Mouse (Mus musculus) kidney, adult 2 months (tissue): Measurements from ENCODE around the gene Crybg1. TPM values are rescaled to one million over a fixed set of nuclear protein-coding genes. Genes with fewer than 3 reads are reported as not detected.

Experiments
- DNase-seq: peaks from one replicate; pipeline ENCODE4 v3.0.0; 2021
- H3K27ac ChIP-seq: fragments of 200-500 bp; 2 replicates; pipeline ENCODE4 v1.5.1; 2012; ENCODE audit warnings: low read depth, low read length, control low read depth, inconsistent platforms; ENCODE audit not compliant: insufficient read depth
- H3K27me3 ChIP-seq: fragments of 200-500 bp; replicated peaks from 2 replicates; pipeline ENCODE4 v1.6.1; 2012; ENCODE audit warnings: mild to moderate bottlenecking, moderate library complexity, low read length, inconsistent platforms; ENCODE audit not compliant: control insufficient read depth, insufficient read depth
- H3K36me3 ChIP-seq: fragments of 200-500 bp; 2 replicates; pipeline ENCODE4 v1.6.1; 2012; ENCODE audit warnings: mild to moderate bottlenecking, moderate library complexity, low read length, inconsistent platforms; ENCODE audit not compliant: control insufficient read depth, insufficient read depth
- H3K4me1 ChIP-seq: fragments of 200-500 bp; 2 replicates; pipeline ENCODE4 v1.6.1; 2011; ENCODE audit warnings: low read length; ENCODE audit not compliant: control insufficient read depth, insufficient read depth
- H3K4me3 ChIP-seq: fragments of 200-500 bp; 2 replicates; pipeline ENCODE4 v1.5.1; 2011; ENCODE audit warnings: mild to moderate bottlenecking, low read depth, low read length, control low read depth; ENCODE audit not compliant: insufficient read depth
- CTCF ChIP-seq: fragments of 200-500 bp; conservative IDR thresholded peaks from 2 replicates; pipeline ENCODE4 v1.5.1; 2011; ENCODE audit warnings: low read depth, mild to moderate bottlenecking, control low read depth, low read length, moderate library complexity, mixed read lengths; ENCODE audit not compliant: insufficient read depth, insufficient read length
- POLR2A ChIP-seq: fragments of 200-500 bp; IDR thresholded peaks from one replicate; pipeline ENCODE4 v1.6.1; 2011; ENCODE audit warnings: low read depth, low read length, control low read depth
- WGBS: fragments of 180-500 bp; shearing (Covaris S2); methylation state at CpG from one replicate; pipeline ENCODE4 v1.1.7; 2018; 5-methylcytosine and 5-hydroxymethylcytosine counted together
- polyA plus RNA-seq: library from polyadenylated mRNA; depleted of rRNA; stranded (reverse); fragments of >200 nt; gene quantifications from 2 replicates; pipeline ENCODE4 v1.2.3, GENCODE M21; 2012

The Crybg1 gene
- polyA plus RNA-seq, 1 experiment = 4.5 TPM

GRCm38 (mm10) chr10:44094794-44095193 lies 53.9 kb downstream of the Crybg1 start:
- TF ChIP-seq POLR2A (no peak), CTCF (no peak)
- 71% methylated on average over 2 of the region's 2 CpGs for WGBS
- no peaks in the 10 kb centered on the region for H3K36me3 ChIP-seq
- no peaks in the 10 kb centered on the region for H3K4me1 ChIP-seq
- H3K4me3 ChIP-seq = no peak overlapping the region
- no peaks in the 10 kb centered on the region for H3K27me3 ChIP-seq
- no peak overlapping the region for H3K27ac ChIP-seq
- no peak for DNase-seq

GRCm38 (mm10) chr10:44091757-44092156 lies 56.9 kb downstream of the Crybg1 start:
- WGBS = 87% methylated on average over 2 of the region's 2 CpGs

GRCm38 (mm10) chr10:44080351-44080750 lies 68.3 kb downstream of the Crybg1 start:
- 75% methylated on average over 6 of the region's 6 CpGs for WGBS
- Histone ChIP-seq H3K27me3 (no peaks in the 10 kb centered on the region), H3K27ac (no peak overlapping the region), H3K4me1 (no peaks in the 10 kb centered on the region), H3K4me3 (no peak overlapping the region), H3K36me3 (no peaks in the 10 kb centered on the region)
- TF ChIP-seq POLR2A (no peak), CTCF (no peak)
- no peak for DNase-seq

More at GRCm38 (mm10) chr10:44091757-44092156, 56.9 kb downstream of the Crybg1 start:
- TF ChIP-seq CTCF (no peak), POLR2A (no peak)
- no peak for DNase-seq
- H3K4me3 ChIP-seq = no peak overlapping the region
- no peaks in the 10 kb centered on the region for H3K36me3 ChIP-seq
- H3K4me1 ChIP-seq = no peaks in the 10 kb centered on the region
- no peaks in the 10 kb centered on the region for H3K27me3 ChIP-seq
- no peak overlapping the region for H3K27ac ChIP-seq

DNA sequence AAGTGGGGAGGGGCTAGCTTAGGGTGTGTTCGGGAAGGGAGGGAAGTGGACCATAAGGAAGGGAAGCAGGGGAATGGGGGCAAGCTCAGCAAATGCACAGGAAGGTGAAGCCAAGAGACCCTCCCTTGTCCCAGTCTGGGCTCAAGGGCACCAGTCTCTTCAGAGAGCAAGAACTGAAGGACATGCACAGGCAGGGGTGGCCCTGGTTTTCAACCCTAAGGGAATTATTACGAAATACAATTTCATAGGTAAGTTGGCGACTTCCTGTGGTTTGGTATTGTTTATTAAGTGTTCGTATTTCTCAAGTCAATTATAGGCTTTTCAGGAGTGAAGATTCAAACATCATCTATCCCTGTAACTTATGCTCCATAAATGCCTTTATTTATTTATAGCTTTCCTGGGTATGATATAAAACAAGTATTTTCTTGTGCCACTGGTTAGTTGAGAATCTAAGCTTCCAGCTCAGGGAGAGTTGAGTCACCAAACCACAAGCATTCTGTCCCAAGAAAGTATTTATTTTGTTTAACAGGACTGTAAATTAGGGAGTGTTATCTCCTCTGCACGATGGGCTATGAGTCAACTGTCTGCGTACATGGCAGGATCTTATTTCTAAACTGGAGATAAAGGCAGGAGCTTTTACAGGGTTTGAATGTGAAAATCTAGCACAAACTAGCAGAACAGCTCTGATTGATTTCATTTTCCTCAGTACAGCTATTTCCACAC lies 69.7 kb downstream of the Crybg1 start:
- Histone ChIP-seq H3K27ac (no peak overlapping the region), H3K4me3 (no peak overlapping the region), H3K36me3 (no peaks in the 10 kb centered on the region), H3K4me1 (no peaks in the 10 kb centered on the region), H3K27me3 (no peaks in the 10 kb centered on the region)
- 60% methylated on average over 6 of the region's 6 CpGs for WGBS
- no peak for DNase-seq
- no peak for TF ChIP-seq POLR2A

- peak; percentile 81 for DNase-seq
- peak; percentile 82 for TF ChIP-seq CTCF
- TF ChIP-seq POLR2A = no peak
- 4% methylated on average over 4 of the region's 4 CpGs for WGBS
- no peak overlapping the region for H3K27ac ChIP-seq
- H3K4me1 ChIP-seq = no peaks in the 10 kb centered on the region
- no peaks in the 10 kb centered on the region for H3K27me3 ChIP-seq
- no peak overlapping the region for H3K4me3 ChIP-seq
- H3K36me3 ChIP-seq = no peaks in the 10 kb centered on the region
Observed at GRCm38 (mm10) chr10:44071095-44071494, 77.6 kb downstream of the Crybg1 start.

- Histone ChIP-seq H3K4me3 (no peak overlapping the region), H3K4me1 (no peaks in the 10 kb centered on the region), H3K36me3 (no peaks in the 10 kb centered on the region), H3K27me3 (no peaks in the 10 kb centered on the region), H3K27ac (no peak overlapping the region)
- no peak for TF ChIP-seq POLR2A
- DNase-seq = no peak
- 74% methylated on average over 7 of the region's 7 CpGs for WGBS
Observed at GRCm38 (mm10) chr10:44069131-44069530, 79.5 kb downstream of the Crybg1 start.

DNA sequence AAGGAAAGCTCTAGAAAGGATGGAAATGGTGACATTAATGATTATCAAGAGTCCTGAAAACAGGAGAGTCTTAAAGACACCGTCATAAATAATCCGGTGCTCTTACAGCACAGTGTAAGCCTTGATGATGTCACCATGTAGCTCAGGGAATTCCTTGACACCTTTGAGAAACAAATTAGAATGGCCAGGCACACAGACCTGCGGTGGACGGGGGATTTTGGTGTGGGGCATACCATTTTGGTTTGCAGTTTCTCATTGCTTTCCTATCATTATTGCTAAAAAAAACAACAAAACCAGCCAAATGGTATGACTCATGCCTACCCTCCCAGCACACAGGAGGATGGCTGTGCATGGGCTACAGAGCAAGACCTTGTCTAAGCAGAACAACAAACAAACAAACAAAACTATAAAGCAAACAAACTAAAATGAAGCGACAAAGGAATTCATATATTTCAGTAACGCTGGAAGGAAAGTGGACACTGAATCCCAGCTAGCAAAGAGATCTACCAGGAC lies 82.7 kb downstream of the Crybg1 start:
- Histone ChIP-seq H3K36me3 (no peaks in the 10 kb centered on the region), H3K4me3 (no peak overlapping the region), H3K27me3 (no peaks in the 10 kb centered on the region), H3K4me1 (no peaks in the 10 kb centered on the region), H3K27ac (no peak overlapping the region)
- no peak for TF ChIP-seq CTCF
- no peak for DNase-seq
- 72% methylated on average over 6 of the region's 6 CpGs for WGBS

DNA sequence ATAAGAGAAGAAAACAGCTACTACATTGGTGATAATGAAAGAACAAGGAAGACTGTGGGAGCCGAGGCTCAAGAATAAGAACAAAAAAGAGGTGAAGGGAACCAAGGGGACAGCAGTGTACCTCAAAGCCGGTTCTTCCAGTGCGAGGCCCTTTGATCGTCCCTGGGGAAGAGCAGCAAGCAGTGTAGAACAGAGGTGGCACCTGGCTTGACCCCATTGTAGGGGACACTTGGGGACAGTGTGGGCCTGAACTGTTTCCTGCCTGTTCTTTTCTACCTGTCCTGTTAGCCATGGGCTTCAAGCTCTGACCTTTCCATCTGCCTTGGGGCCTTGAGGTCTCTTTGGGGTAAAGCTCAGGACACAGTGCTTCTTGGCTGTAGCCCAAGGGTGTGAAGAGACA lies 85.7 kb downstream of the Crybg1 start:
- no peak for TF ChIP-seq CTCF
- no peak for TF ChIP-seq POLR2A
- WGBS = 92% methylated on average over 4 of the region's 4 CpGs
- no peaks in the 10 kb centered on the region for H3K36me3 ChIP-seq

More for the DNA sequence above, 85.7 kb downstream of the Crybg1 start:
- H3K4me1 ChIP-seq = no peaks in the 10 kb centered on the region
- H3K4me3 ChIP-seq = no peak overlapping the region
- no peak for DNase-seq
- H3K27me3 ChIP-seq = no peaks in the 10 kb centered on the region
- no peak overlapping the region for H3K27ac ChIP-seq
